Mouse (Mus musculus) megakaryocyte progenitor cell, adult 5-6 weeks (primary cell): ENCODE measurements around the gene Ret. TPM values are rescaled to one million over a fixed set of nuclear protein-coding genes. Genes with fewer than 3 reads are reported as not detected.

ENCODE experiments used
- ATAC-seq: replicated peaks from 2 replicates; pipeline ENCODE4 v1.8.0; 2016; ENCODE audit warnings: mild to moderate bottlenecking, moderate TSS enrichment, inconsistent platforms; ENCODE audit not compliant: poor library complexity
- total RNA-seq, 2 experiments: library from RNA; stranded (forward) in 1 of 2; stranded (reverse) in 1 of 2; fragments of 157-497, 149-512 nt in 1 of 2; fragments of 200-1000 nt in 1 of 2; gene quantifications; 2 replicates each; pipeline versions ENCODE4 v1.2.3 to v1.2.4; 2015 to 2017

The Ret gene
- total RNA-seq, 2 experiments from 2014 or later: 0.04 TPM; not detected in 1

DNA sequence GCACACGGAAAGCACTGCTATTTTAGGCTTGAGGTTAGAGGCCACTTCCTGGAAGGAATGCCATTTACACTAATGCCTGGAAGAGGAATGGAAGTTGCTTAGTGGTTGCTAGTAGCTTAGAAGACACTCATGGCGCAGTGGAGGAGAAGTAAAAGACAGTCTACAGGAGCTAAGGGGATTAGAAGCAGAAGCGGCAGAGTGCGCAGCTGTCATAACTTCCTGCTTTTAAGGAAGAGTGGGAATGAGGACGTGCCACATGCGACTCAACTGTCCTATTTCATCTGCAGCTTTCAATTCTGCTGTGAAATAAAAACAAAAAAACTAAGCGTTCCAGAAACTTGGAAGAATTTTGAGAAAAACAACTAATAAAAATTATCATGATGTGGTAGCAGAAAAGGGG lies 70.3 kb downstream of the Ret start:
- ATAC-seq: peak; percentile 61

DNA sequence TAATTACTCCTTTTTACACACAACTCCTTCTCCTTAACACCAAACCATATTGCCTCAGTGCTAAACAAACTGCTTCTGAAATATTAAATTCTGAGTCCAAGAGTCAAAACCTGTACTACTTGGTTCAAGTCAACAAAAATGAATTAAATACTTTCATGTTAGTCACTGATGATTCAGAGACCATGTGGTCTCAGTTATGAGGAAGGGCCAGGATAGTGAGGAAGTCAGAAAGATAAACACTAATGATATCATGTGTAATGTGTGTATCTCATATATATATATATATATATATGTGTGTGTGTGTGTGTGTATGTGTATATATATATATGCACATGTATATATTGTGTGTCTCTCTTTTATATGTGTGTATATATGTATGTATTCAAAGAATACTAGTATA lies 70.9 kb downstream of the Ret start:
- ATAC-seq: no peak

GRCm38 (mm10) chr6:118122767-118123166 lies 74.8 kb downstream of the Ret start:
- ATAC-seq: no peak

- ATAC-seq: peak; percentile 64
Observed at GRCm38 (mm10) chr6:118111810-118112209, 85.7 kb downstream of the Ret start.

Other genes with a start within 250 kb of the Ret start
- gene Rasgef1a, start 186.3 kb downstream of the Ret start, total RNA-seq (2015): 0.07 TPM in 1 of 2 replicates, not detected in the other
- gene Rasgef1a, start 186.3 kb downstream of the Ret start, total RNA-seq (2017): 0.17 TPM in 1 of 2 replicates, not detected in the other
- 173 and 181 TPM in 2 replicates for gene Csgalnact2, start 58.6 kb downstream of the Ret start, total RNA-seq (2015)
- 226 and 242 TPM in 2 replicates for gene Csgalnact2, start 58.6 kb downstream of the Ret start, total RNA-seq (2017)
- 34.2 and 39.2 TPM in 2 replicates for gene Bms1, start 221.8 kb upstream of the Ret start, total RNA-seq (2015)
- gene Bms1, start 221.8 kb upstream of the Ret start, total RNA-seq (2017): 81.0 and 111 TPM in 2 replicates